8 mouse cellular contexts compared by ENCODE assay signal in genomic region chr7:127519284-127519683, GRCm38 (mm10). TPM values are rescaled to one million over a fixed set of nuclear protein-coding genes. Genes with fewer than 3 reads are reported as not detected.
DNase-seq lines count a peak whose midpoint lies in the region; ATAC-seq and TF ChIP-seq lines count a peak whose summit lies in the region.

Gene Gm42715 (plus strand): TSS chr7:127519584.

- peaks cover 89% of the 10 kb centered on the region for H3K36me3 ChIP-seq in kidney, embryonic 14.5 days (ENCODE audit: control insufficient read depth, insufficient read depth, low read length)
- H3K36me3 ChIP-seq in G1E (replicated peaks): peaks cover 90% of the 10 kb centered on the region
- peaks cover 80% of the 10 kb centered on the region for H3K36me3 ChIP-seq in embryonic facial prominence, embryonic 15.5 days
- peaks cover 91% of the 10 kb centered on the region for H3K36me3 ChIP-seq in limb, embryonic 12.5 days
- H3K36me3 ChIP-seq in heart, adult 2 months (ENCODE audit: control insufficient read depth, insufficient read depth, low read length): peaks cover 34% of the 10 kb centered on the region

- H3K4me1 ChIP-seq in kidney, embryonic 14.5 days (ENCODE audit: control insufficient read depth, insufficient read depth, low read length): peaks cover 4% of the 10 kb centered on the region; the same call in 1 of the 2 replicates
- H3K4me1 ChIP-seq in G1E (ENCODE audit: insufficient read depth, low read depth, low read length): peaks cover 15% of the 10 kb centered on the region
- no peaks in the 10 kb centered on the region for H3K4me1 ChIP-seq in embryonic facial prominence, embryonic 15.5 days
- no peaks in the 10 kb centered on the region for H3K4me1 ChIP-seq in limb, embryonic 12.5 days (replicated peaks)
- peaks cover 1% of the 10 kb centered on the region; the same call in 1 of the 2 replicates for H3K4me1 ChIP-seq in heart, adult 2 months (ENCODE audit: control insufficient read depth, insufficient read depth, low read length)

- H3K79me2 ChIP-seq in heart, adult 2 months (replicated peaks; ENCODE audit: control insufficient read depth, insufficient read depth, low read length): peaks cover 5% of the 10 kb centered on the region

- WGBS in kidney, embryonic 14.5 days: 91% methylated on average over 3 of the region's 3 CpGs
- 98% methylated on average over 3 of the region's 3 CpGs for WGBS in embryonic facial prominence, embryonic 15.5 days
- WGBS in limb, embryonic 12.5 days: 93% methylated on average over 3 of the region's 3 CpGs
- 87% methylated on average over 3 of the region's 3 CpGs for WGBS in heart, adult 2 months

- no peak for TF ChIP-seq POLR2A in heart, adult 2 months (IDR thresholded peaks at IDR 0.05; ENCODE audit: insufficient read depth, low read depth, low read length)

- H3K4me3 ChIP-seq in kidney, embryonic 14.5 days (ENCODE audit: low read length): no peak within 1 kb of the TSS
- H3K4me3 ChIP-seq in G1E (ENCODE audit: low read depth, low read length): no peak within 1 kb of the TSS
- H3K4me3 ChIP-seq in embryonic facial prominence, embryonic 15.5 days (replicated peaks): no peak within 1 kb of the TSS
- no peak within 1 kb of the TSS for H3K4me3 ChIP-seq in limb, embryonic 12.5 days (replicated peaks)
- H3K4me3 ChIP-seq in heart, adult 2 months: no peak within 1 kb of the TSS

- no peaks in the 10 kb centered on the region for H3K27me3 ChIP-seq in kidney, embryonic 14.5 days (ENCODE audit: control insufficient read depth, insufficient read depth, low read length)
- H3K27me3 ChIP-seq in G1E (ENCODE audit: insufficient read depth, low read length): no peaks in the 10 kb centered on the region
- no peaks in the 10 kb centered on the region for H3K27me3 ChIP-seq in embryonic facial prominence, embryonic 15.5 days
- H3K27me3 ChIP-seq in limb, embryonic 12.5 days: no peaks in the 10 kb centered on the region
- no peaks in the 10 kb centered on the region for H3K27me3 ChIP-seq in heart, adult 2 months (ENCODE audit: control insufficient read depth, insufficient read depth, low read length)

- intact Hi-C loops in heart, adult 2 months (cut with DNase I): loop anchor here (10.0 kb wide), 1 partner anchor 246 kb away; the partner anchor contains the start of gene Orai3

- no peaks in the 10 kb centered on the region for H3K9me3 ChIP-seq in kidney, embryonic 14.5 days (ENCODE audit: control insufficient read depth, low read length)
- H3K9me3 ChIP-seq in G1E (replicated peaks): no peaks in the 10 kb centered on the region
- H3K9me3 ChIP-seq in embryonic facial prominence, embryonic 15.5 days (replicated peaks): no peaks in the 10 kb centered on the region
- H3K9me3 ChIP-seq in limb, embryonic 12.5 days: no peaks in the 10 kb centered on the region

- ATAC-seq in kidney, embryonic 14.5 days (ENCODE audit: low FRiP score, low TSS enrichment): no peak
- ATAC-seq in G1E (ENCODE audit: extremely low read depth, insufficient number of reproducible peaks, low FRiP score, poor library complexity, severe bottlenecking): no peak
- ATAC-seq in embryonic facial prominence, embryonic 15.5 days (ENCODE audit: insufficient number of reproducible peaks, low FRiP score, low TSS enrichment, low read depth): no peak
- ATAC-seq in limb, embryonic 12.5 days (ENCODE audit: insufficient number of reproducible peaks, insufficient read depth, low FRiP score, low TSS enrichment, low read depth): no peak

- no peak within 1 kb of the TSS for H3K27ac ChIP-seq in kidney, embryonic 14.5 days (ENCODE audit: low read depth, low read length)
- no peak within 1 kb of the TSS for H3K27ac ChIP-seq in embryonic facial prominence, embryonic 15.5 days (replicated peaks)
- no peak within 1 kb of the TSS for H3K27ac ChIP-seq in limb, embryonic 12.5 days
- no peak within 1 kb of the TSS for H3K27ac ChIP-seq in heart, adult 2 months

- DNase-seq in kidney, postnatal 4 days: no peak
- no peak for DNase-seq in G1E (ENCODE audit: low spot score)
- no peak for DNase-seq in testis, postnatal 14 days (ENCODE audit: low spot score)
- no peak for DNase-seq in heart, adult 2 months
- DNase-seq in cerebellum, postnatal 14 days: no peak

- no peak for TF ChIP-seq CTCF in G1E (IDR thresholded peaks at IDR 0.05; ENCODE audit: low read depth, low read length)
- no peak for TF ChIP-seq CTCF in heart, adult 2 months (IDR thresholded peaks at IDR 0.05)

- no peak within 1 kb of the TSS for H3K9ac ChIP-seq in kidney, embryonic 14.5 days (ENCODE audit: low read depth, low read length)
- no peak within 1 kb of the TSS for H3K9ac ChIP-seq in embryonic facial prominence, embryonic 15.5 days
- no peak within 1 kb of the TSS for H3K9ac ChIP-seq in limb, embryonic 12.5 days (replicated peaks)
- H3K9ac ChIP-seq in heart, adult 2 months (ENCODE audit: low read depth, low read length): no peak within 1 kb of the TSS

- TF ChIP-seq EP300 in heart, adult 2 months (IDR thresholded peaks at IDR 0.05; ENCODE audit: insufficient read depth, low read depth, low read length): no peak

- no peak within 1 kb of the TSS for H3K4me2 ChIP-seq in kidney, embryonic 14.5 days (replicated peaks; ENCODE audit: low read depth, low read length)
- H3K4me2 ChIP-seq in embryonic facial prominence, embryonic 15.5 days (replicated peaks): no peak within 1 kb of the TSS
- no peak within 1 kb of the TSS for H3K4me2 ChIP-seq in limb, embryonic 12.5 days

RNA-seq across cellular contexts. Expression of gene Gm42715, which starts in this region (rescaled TPM):
- 25.1 and 25.4 TPM in 2 replicates for polyA plus RNA-seq in kidney, embryonic 14.5 days (2014; fragmentation: Nextera tagmentation; extraction: Ambion mirVana)
- 70.0 and 72.9 TPM in 2 replicates for total RNA-seq in G1E (2014; fragmentation: Nextera tagmentation)
- total RNA-seq in G1E (2017): 4.5 and 5.0 TPM in 2 replicates
- 23.1 and 24.8 TPM in 2 replicates for polyA plus RNA-seq in G1E (2012)
- polyA plus RNA-seq in embryonic facial prominence, embryonic 15.5 days (2015; fragmentation: Nextera tagmentation; extraction: Ambion mirVana): 14.6 and 14.7 TPM in 2 replicates
- polyA plus RNA-seq in limb, embryonic 12.5 days (2016; fragmentation: Nextera tagmentation; extraction: Ambion mirVana): 15.9 and 18.0 TPM in 2 replicates
- 1 to 10 TPM; 7.8 to 8.2 TPM for total RNA-seq in heart, adult 2 months (2021)
- 7.9 and 9.3 TPM in 2 replicates for polyA plus RNA-seq in heart, adult 2 months (2012; rRNA removed)
